Mouse (Mus musculus): ENCODE data around the gene Gas2l3.

DNA sequence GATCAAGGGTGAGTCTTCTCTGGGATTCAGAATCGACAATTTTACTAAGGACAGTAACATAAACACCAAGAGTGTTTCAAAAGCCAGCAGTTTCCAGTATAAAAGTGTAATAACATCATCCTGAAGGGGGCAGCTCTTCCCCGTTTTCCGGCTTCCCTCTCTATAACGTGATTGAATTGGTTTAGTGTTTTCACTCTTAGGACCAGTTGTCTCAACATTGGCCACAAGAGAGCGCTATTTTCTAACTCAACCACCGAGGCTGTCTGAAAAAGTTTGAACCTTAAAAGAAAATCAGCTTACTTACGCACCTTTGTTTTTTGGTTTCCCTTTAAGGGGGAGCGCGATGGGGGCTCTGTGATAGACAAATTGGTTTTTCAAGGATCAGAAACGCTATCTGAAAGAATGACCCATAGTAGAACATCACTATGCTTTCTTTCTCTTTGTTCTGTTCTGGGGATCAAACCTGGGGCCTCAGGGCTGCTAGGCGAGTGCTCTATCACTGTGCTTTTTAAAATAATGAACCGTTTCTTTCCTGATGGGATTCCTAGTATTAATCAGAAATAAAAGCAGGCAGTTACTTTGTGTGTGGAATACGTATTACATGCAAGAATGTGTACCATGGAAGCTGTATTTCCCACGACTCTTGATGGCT, 18.2 kb upstream of the Gas2l3 start:
- TF ChIP-seq TAL1 (IDR thresholded peaks at IDR 0.05; ENCODE audit: low read length) = no peak
- no peak for TF ChIP-seq GATA1 (IDR thresholded peaks at IDR 0.05; ENCODE audit: low read length)

Measured in erythroblast, embryonic 14.5 days (primary cell).